Mouse (Mus musculus): ENCODE results near the gene Psmd8.
"Not testable (repeated sequence)": the region's sequence is repeated elsewhere in the genome, so short reads cannot be mapped to it uniquely, and the experiment has no call there.

Psmd8 gene

DNA sequence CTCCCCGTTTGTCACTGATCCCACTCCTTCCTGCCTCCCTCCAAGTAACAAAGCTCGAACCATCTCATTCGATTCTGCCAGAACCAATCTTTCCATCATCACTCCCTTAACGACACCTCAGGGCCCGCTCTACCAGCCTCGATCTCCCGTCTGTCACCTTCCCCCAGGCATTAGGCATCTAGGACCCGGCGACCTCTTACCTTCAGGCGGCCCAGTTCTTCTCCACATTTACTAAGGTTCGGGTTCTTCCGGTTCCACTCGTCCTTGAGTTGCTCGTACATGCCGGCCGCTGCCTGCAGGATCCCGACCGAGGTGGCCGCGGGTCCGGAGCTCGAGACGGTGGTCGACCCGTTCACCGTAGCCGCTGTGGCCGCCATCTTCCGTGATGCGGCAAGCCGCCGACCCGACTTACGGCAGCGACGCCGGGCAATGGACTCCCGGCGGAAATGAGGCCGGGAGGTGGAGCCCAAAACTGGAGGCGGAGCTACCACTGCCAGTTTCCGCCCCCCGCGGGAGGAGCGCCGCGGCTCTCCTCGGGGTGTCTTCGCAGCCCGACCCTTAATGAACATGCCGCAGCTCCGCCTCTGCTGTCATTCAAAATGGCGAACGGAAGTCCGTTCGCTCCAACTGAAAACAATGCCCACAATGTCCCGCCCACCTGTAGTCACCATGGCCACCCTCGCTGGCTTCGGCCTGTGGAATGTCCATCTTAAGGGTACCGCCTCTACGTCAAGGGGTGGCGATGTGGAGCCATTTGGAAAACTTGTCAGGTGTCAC, at the start of gene Psmd8:
Psmd8 (minus strand) TSS at position 625 of the 777 bp plus-strand sequence.
- DNase-seq (ENCODE audit: low spot score) = peak; percentile 98

- DNase-seq (ENCODE audit: low spot score) = no peak
Observed at GRCm38 (mm10) chr7:29228202-29228601, 47.7 kb upstream of the Psmd8 start.

DNA sequence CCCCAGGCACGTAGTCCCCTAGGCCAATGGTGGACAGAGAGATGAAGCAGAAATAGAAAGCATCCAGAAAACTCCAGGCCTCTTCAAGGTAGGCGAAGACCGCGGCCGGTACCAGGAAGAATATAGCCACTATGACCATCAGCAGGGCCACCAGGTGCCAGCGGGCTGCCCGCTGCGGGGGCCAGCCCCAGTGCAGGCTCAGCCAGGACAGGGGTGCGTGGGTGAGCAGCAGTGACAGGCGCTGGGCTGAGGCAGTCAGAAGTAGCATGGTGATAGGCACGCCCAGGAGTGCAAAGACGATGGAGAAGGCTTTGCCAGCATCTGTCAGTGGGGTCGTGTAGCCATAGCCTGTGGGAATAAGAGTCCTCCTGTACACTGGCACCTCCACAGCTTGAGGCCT, 45.0 kb upstream of the Psmd8 start:
- no peak for DNase-seq (ENCODE audit: low spot score)

DNA sequence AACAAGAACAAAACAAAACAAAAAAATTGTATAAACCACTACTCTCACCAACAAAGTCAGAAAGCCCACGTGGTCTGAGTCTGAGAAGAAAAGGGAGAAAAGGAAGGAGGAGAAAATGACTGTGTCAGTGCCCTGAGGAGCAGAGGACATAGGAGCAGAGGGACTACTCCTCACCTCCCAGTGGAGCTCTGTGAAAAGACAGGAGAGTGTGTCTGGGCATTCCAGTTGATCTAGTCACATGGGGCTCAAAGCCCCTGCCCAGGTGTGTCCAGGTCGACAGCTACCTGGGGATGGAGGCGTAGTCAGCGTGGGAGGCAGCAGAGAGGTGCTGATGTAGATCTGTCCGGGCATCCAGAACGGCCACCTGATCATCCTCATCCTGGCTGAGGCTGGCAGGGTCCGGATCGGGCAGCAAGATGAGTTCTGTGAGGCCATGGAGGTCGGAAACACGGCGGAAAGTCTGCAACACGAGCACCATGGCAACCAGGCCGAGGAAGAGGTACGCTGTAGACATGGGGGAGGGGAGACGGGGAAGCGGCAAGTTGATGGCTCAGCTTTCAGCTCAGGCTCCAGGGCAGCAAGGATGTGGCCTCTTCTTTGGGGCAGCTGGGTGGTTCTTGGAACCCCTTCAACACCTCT, 44.4 kb upstream of the Psmd8 start:
- DNase-seq (ENCODE audit: low spot score) = no peak

- DNase-seq (ENCODE audit: low spot score) = no peak
Observed at GRCm38 (mm10) chr7:29214846-29215245, 34.3 kb upstream of the Psmd8 start.

- DNase-seq (ENCODE audit: low spot score) = no peak
Observed at GRCm38 (mm10) chr7:29214236-29214635, 33.7 kb upstream of the Psmd8 start.

- no peak for DNase-seq (ENCODE audit: low spot score)
Observed at GRCm38 (mm10) chr7:29213675-29214082, 33.2 kb upstream of the Psmd8 start, which contains the start of gene Catsperg1. Catsperg1 (minus strand) TSS chr7:29214035.

GRCm38 (mm10) chr7:29212775-29213560, 32.5 kb upstream of the Psmd8 start:
- not testable (repeated sequence) for DNase-seq (ENCODE audit: low spot score)

- DNase-seq (ENCODE audit: low spot score) = no peak
Observed at GRCm38 (mm10) chr7:29212199-29212765, 31.8 kb upstream of the Psmd8 start.

DNA sequence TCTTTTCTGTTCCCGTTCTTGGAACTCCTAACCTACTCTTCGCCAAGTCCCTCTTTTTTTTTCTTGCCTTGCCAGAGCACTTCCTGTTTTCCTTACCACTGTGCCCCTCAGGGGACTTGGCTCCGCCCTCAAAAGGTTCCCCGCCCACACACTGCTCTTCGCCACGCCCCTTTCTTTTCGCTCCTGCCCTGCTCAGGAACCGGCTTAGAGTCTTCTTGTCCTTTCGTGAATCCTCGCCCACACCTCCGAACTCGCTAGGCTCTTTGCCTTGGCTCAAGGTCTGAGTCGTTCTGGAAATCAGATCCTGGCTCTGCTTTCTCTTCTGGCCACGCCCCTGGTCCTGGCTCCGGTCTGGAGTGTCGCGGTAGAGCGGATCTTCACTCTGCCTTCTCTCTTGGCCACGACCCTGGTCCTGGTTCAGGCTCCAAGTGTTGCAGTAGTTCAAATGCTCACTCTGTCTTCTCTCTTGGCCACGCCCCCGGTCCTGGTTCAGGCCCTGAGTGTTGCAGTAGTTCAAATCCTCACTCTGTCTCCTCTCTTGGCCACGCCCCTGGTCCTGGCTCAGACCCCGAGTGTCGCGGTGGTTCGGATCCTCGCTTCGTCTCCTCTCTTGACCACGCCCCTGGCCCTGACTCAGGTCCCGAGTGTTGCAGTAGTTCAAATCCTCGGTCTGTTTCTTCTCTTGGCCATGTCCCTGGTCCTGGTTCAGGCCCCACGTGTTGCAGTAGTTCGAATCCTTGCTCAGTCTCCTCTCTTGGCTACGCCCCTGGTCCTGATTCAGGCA, 31.1 kb upstream of the Psmd8 start:
- peak; percentile 90 for DNase-seq (ENCODE audit: low spot score)

GRCm38 (mm10) chr7:29211013-29211412, 30.5 kb upstream of the Psmd8 start:
- DNase-seq (ENCODE audit: low spot score) = not testable (repeated sequence)

GRCm38 (mm10) chr7:29202577-29202976, 22.1 kb upstream of the Psmd8 start:
- DNase-seq (ENCODE audit: low spot score) = no peak

DNA sequence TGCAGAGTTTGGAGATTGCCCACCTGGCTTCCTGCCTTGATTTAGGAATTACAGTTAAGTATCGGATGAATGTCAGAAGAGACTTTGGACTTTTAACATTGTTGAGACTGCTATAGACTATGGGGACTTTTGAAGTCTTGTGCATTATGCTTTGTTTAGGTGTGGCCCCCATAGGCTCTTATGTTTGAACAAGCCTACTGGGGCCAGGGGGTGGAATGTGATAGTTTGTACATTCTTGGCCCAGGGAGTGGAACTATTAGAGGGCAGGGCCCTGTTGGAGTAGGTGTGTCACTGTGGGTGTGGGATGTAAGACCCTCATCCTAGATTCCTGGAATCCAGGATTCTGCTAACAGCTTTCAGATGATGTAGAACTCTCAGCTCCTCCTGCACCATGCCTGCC, 13.7 kb upstream of the Psmd8 start:
- DNase-seq (ENCODE audit: low spot score) = not testable (repeated sequence)

GRCm38 (mm10) chr7:29181323-29181722, 822 bp upstream of the Psmd8 start:
- not testable (repeated sequence) for DNase-seq (ENCODE audit: low spot score)

GRCm38 (mm10) chr7:29180854-29181236, 344 bp upstream of the Psmd8 start:
- no peak for DNase-seq (ENCODE audit: low spot score)

- DNase-seq (ENCODE audit: low spot score) = no peak
Observed at GRCm38 (mm10) chr7:29179323-29179722, 1.2 kb downstream of the Psmd8 start.

- no peak for DNase-seq (ENCODE audit: low spot score)
Observed at GRCm38 (mm10) chr7:29178106-29178505, 2.4 kb downstream of the Psmd8 start.

GRCm38 (mm10) chr7:29172390-29173016, 8.0 kb downstream of the Psmd8 start:
- DNase-seq (ENCODE audit: low spot score) = no peak

- DNase-seq (ENCODE audit: low spot score) = no peak
Observed at GRCm38 (mm10) chr7:29171562-29172097, 8.9 kb downstream of the Psmd8 start.

DNA sequence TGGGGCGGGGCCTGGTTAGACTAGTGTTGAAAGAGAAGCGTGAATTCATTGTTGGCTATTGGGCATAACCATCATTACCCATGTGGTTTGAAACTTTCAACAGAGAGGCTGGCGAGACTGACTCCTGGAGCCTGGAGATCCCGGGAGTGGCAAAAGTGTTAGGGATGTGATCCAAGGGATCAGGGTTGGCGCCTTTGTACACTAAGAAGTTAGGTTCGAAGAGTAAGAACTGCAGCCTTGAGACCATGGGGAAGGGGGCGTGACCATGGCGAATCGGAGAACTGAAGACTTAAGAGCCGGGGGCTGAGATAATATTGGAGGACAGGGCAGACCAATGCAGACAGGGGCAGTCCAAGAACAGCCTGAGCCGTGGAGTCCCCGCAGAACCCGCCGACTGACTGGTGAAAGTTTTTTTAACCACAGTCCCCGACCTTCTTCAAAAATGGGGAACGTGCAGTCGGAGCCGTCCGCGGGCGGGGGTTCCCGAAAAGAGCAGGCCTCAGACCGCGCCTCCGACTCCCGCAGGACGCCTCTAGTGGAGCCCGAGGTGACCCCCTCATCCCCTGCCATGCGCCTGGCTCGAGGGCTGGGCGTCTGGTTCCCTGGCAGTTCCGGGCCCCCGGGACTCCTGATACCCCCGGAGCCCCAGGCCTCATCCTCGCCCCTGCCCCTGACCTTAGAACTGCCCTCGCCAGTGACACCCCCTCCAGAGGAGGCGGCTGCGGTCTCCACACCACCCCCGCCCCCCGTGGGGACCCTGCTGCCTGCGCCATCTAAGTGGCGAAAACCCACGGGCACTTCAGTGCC, 9.5 kb downstream of the Psmd8 start:
- DNase-seq (ENCODE audit: low spot score) = no peak
